ENCODE assay signal across 20 mouse cellular contexts in genomic region chr16:8455221-8455620, GRCm38 (mm10). TPM values are rescaled to one million over a fixed set of nuclear protein-coding genes. Genes with fewer than 3 reads are reported as not detected.
DNase-seq lines count a peak whose midpoint lies in the region.
"Had no signal": no experiment of that assay in that cellular context is flagged by ENCODE, and none has a peak within 500 bp of the region (broad histone marks: within the 10 kb centered on the region; RNA-seq: fewer than 3 reads in every experiment).

No protein-coding gene starts in this region.

- H3K4me1 ChIP-seq in limb, embryonic 10.5 days, result peaks cover 7% of the 10 kb centered on the region

- no peak overlapping the region for H3K4me3 ChIP-seq in limb, embryonic 10.5 days

- peak; percentile 61 for DNase-seq in heart, adult 11 months
- no peak for DNase-seq in heart, adult 18-20 months
- peak; percentile 10 to 45 for DNase-seq in urinary bladder, postnatal 4 days (ENCODE audit: low spot score in 2 of 2)
- no peak for DNase-seq in urinary bladder, postnatal 36 days (ENCODE audit: low spot score in 2 of 2)
- peak; percentile 19 for DNase-seq in limb, embryonic 10.5 days (ENCODE audit: low spot score)
- DNase-seq in retina, embryonic 14.5 days (ENCODE audit: low spot score), result no peak
- DNase-seq in layer of hippocampus, adult 18-20 months (ENCODE audit: low spot score in 2 of 2), result no peak
- DNase-seq in layer of hippocampus, adult 9-10 months (ENCODE audit: low spot score), result no peak
- DNase-seq: B cell, adult 2 months; cerebellum, adult 9-10 months; kidney, adult 8-10 months; layer of hippocampus, adult 9-11 months; lung, adult 2 months; right cerebral cortex, postnatal 4 days; thymus, postnatal 4 days had no signal

- no peaks in the 10 kb centered on the region for H3K9me3 ChIP-seq in limb, embryonic 10.5 days (replicated peaks)

- peaks cover 13% of the 10 kb centered on the region; the same call in 1 of the 2 replicates for H3K27me3 ChIP-seq in limb, embryonic 10.5 days (ENCODE audit: low read depth, poor library complexity, severe bottlenecking)

- WGBS in limb, embryonic 10.5 days, result 45% methylated on average over 2 of the region's 2 CpGs

- no peak overlapping the region for H3K27ac ChIP-seq in limb, embryonic 10.5 days
- H3K27ac ChIP-seq: hindbrain, embryonic 14.5 days had no signal

- H3K36me3 ChIP-seq in limb, embryonic 10.5 days, result no peaks in the 10 kb centered on the region

RNA-seq across cellular contexts. Expression of gene Mettl22, which starts 15.4 kb away (rescaled TPM):
- 10 to 100 TPM; 33.3 to 36.9 TPM for total RNA-seq in heart, adult 18-20 months (2021)
- 18.2 and 22.5 TPM in 2 replicates for polyA plus RNA-seq in limb, embryonic 10.5 days (2016; fragmentation: Nextera tagmentation; extraction: Ambion mirVana)
- total RNA-seq in layer of hippocampus, adult 18-20 months (2021), result 10 to 100 TPM; 26.4 TPM

RNA-seq across cellular contexts. Expression of gene Tmem114, which starts 30.3 kb away (rescaled TPM):
- not detected for total RNA-seq in heart, adult 18-20 months (2021)
- polyA plus RNA-seq in limb, embryonic 10.5 days (2016; fragmentation: Nextera tagmentation; extraction: Ambion mirVana), result 0.14 and 0.33 TPM in 2 replicates
- total RNA-seq in layer of hippocampus, adult 18-20 months (2021), result 1 to 10 TPM; 4.6 to 6.4 TPM
- total RNA-seq: gastrocnemius, postnatal 4 days had no signal
- polyA plus RNA-seq: heart, postnatal 0 days; limb, embryonic 11.5 days; lung, adult 2 months; stomach, embryonic 14.5 days had no signal

RNA-seq across cellular contexts. Expression of gene Abat, which starts 58.0 kb away (rescaled TPM):
- 10 to 100 TPM in 1 of 2 experiments, 1 to 10 TPM in 1; 9.8 to 10.2 TPM for total RNA-seq in heart, adult 18-20 months (2021)
- polyA plus RNA-seq in limb, embryonic 10.5 days (2016; fragmentation: Nextera tagmentation; extraction: Ambion mirVana), result 14.9 and 22.7 TPM in 2 replicates
- total RNA-seq in layer of hippocampus, adult 18-20 months (2021), result 100 to 1,000 TPM; 134 to 146 TPM

Comparison
In these comparisons a context has a peak if more than half of its experiments do, and no peak if none do; other contexts are left out.
1. DNase-seq: peak in heart, adult 11 months (single experiment), urinary bladder, postnatal 4 days (2 of 2) and limb, embryonic 10.5 days (single experiment); none in heart, adult 18-20 months (0 of 2), urinary bladder, postnatal 36 days (0 of 2), retina, embryonic 14.5 days (single experiment), layer of hippocampus, adult 18-20 months (0 of 2) and layer of hippocampus, adult 9-10 months (single experiment).
2. RNA of gene Tmem114, which starts 30.3 kb away (total RNA-seq): 4.6 to 6.4 TPM in layer of hippocampus, adult 18-20 months; not detected in heart, adult 18-20 months; every median in the first group is over 4 times any median in the second.
3. RNA of gene Abat, which starts 58.0 kb away (total RNA-seq): 134 to 146 TPM in layer of hippocampus, adult 18-20 months; 9.8 to 10.2 TPM in heart, adult 18-20 months; every median in the first group is over 10 times any median in the second.